Mouse (Mus musculus) spleen, postnatal 10 days (tissue): Measurements from ENCODE around the gene Pank4.

ENCODE experiments used
- DNase-seq, 2 experiments: peaks; one replicate each; pipeline ENCODE4 v3.0.0; 2021 to 2022; ENCODE audit warnings: low spot score in 2 of 2

Pank4 gene

DNA sequence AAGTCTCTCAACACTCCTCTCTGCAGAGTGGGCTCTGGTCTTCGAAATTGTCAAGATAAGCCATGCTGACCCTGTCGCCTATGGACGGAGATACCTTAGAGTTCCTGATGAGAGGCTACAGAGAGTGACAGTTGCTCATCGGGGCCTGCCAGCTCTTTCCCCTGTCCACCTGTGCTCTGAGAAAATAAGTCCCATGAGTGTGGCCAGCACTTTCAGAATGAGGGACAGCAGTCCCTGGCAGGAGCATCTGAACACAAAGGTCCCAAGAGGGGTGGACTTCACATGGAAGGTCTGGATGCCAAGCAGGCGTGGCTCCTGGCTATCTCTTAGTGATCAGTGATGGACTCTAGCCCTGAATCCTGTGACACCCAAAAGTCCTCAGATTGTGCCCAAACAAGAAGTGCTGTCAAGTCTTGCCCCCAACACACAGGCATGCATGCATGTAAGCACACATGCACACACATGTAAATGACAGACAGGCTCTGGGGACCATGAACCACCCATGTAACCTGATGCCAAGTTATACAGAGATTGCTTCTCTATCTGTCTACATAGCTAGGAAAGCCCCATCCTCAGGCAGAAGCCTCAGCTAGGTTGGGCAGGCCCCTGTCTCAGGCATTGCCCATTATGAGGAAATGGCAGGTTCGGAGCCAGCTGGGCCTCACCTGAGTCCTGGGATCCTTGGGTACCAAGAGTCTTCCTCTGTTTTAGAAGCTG, 20.4 kb upstream of the Pank4 start:
- DNase-seq = no peak

DNA sequence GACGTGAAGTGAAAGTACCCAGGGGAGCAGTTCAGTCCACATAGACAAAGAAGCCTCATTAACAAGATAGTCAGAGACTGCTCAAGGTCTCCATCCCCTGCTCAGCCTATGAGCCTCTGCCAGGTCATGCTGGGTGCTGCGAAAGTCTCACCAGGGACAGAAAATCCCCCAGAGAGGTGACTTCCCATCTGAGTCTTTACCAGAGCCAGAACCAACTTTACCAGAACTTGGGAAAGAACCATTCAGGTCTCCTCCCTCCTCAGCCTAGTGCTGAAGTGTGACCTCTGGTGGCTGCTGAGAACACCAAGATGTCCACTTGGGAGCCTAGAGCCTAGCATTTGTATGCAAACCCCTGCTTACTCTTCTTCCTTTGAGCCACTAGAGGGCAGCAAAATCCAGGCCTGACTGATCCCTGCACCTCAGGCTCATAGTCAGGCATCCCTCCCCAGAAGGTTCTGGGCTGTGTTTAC, 19.8 kb upstream of the Pank4 start:
- DNase-seq = peak; percentile 72 to 86

DNA sequence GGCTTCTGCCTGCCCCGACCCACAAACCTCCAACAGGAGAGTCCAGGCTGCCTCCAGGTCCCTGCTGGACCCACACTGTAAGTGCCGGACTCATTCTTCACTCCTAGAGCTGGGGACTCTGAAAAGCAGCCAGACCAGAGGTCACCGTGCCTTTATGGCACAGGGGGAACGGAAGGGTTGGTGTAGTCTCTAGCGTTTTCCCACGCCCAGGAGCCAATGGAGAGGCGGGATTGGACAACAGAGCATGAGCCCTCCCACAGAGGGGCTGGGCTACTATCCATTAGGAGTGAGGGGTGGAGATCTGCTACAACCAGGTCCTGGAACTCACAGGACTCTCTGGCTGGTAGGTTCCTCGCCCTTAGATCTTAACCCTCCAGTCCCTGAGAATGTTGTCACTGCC, 17.6 kb upstream of the Pank4 start:
- DNase-seq = no peak

DNA sequence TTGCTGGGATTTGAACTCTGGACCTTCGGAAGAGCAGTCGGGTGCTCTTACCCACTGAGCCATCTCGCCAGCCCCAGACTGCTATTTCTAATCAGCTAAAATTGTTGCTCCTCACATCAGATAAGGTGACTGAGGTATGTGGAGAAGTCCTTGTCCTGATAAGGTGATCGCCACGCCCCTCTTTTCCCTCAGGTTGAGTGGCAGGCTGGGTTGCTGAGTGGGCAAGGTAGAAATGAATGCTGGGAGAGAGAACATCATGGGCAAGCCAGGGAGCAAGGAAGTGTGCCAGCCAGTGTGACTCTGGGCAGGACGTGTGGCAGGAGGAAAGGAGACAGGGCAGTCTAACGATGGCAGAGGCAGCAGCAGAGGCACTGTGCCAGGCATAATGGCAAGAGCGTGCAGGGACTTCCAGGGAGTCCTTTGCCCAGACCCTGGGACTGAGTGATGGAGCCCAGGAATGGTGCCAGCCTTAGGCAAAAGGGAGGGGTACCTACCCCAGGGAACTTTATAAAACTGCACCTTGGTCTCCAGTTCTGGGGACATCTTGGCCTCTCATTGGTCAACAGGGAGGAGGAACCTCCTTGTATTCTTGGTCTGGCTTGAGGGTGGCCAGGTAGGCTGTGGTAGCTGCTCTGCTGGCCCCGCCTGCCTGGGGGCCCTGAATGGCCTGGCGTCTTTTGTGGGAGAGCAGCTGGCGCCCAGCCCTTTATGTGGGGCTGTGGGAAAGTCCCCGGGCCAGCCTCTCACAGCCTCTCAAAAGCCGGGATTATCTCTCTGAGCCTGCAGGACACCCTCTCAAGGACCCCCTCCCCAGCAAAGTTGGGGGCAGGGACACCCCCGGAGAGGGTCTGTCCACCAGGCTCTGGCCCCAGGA, 15.6 kb upstream of the Pank4 start:
- DNase-seq = no peak

DNA sequence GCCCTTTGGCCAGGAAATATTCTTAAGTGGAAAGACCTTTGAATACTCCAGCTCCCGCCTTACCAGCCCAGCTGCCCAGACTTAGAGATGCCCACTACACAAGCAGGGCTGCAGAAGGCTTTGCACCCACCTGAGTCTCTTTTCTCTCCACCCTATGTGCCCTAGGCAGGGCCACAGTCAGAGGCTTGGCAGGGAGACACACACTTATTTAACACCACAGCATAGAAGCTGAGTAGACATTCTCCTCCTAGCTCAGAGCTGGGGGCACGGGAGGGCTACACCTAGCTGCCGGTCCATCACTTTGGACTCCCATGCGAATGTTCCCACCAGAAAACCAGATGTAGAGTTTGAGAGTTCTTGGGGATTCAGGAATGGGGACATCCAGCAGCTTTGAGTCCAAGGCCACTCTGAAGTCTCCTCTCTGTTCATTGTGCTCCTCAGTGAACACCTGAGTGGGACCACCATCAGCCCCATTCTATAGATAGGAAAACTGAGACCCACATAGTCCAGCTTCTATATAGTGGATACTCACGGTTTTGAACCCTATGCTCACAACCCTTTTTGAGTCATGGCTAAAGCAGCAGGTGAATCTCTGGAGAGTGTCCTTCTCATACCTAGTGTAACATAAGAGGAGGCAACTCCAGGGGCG, 14.9 kb upstream of the Pank4 start:
- DNase-seq = no peak

DNA sequence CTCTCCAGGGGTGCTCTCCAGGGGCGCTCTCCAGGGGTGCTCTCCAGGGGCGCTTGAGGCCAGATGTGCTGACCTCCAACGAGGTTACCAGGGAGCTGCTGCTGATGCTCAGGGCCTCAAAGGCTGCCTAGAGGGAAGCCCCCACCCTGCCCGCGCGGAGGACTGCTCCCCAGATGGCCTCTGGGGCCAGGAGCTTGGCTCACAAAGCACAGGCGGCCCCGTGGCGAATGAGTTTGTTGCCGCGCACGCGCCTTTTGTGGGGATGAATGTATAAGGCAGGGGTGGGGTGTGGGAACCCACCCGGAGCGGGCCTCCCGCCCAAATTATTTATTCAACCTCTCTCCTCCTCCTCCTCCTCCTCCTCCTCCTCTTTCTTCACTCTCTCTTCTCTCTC, 14.3 kb upstream of the Pank4 start:
- no peak for DNase-seq

DNA sequence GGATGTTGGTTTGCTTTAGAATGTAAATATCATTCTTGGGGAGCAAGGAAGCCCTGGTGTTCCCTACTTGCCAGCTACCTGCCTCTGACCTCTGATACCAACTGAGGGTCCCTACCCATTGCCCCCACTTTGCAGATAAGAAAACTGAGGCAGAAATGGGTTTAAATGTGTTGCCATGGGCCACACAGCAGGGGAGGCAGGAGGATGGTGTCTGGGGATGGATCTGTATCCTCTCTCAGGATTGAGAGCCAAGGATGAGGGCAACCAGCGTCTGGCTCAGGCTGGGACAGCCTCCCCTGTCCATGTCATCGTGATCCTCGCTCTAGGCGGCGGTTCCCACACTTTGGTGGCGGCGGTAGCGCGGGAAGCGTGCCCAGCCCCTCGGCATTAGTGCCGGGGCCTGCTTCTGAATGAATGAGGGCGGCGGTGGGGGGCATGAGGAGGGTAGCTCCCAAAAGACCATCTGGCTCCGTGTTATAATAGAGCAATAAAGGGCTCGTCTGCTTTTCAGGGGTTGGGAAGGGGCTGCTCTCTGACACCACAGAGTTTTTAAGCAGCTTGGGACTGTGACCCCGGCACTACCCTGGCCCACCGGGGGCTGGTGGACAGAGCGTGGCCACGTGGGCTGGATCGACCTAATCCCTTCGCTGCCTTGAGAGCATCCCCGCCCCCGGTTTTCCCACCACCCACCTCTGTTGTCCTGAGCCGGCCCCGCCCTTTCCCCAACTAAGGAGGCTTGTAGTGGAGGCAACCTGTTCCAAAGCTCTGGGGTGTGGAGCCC, 11.3 kb upstream of the Pank4 start:
- DNase-seq = no peak

DNA sequence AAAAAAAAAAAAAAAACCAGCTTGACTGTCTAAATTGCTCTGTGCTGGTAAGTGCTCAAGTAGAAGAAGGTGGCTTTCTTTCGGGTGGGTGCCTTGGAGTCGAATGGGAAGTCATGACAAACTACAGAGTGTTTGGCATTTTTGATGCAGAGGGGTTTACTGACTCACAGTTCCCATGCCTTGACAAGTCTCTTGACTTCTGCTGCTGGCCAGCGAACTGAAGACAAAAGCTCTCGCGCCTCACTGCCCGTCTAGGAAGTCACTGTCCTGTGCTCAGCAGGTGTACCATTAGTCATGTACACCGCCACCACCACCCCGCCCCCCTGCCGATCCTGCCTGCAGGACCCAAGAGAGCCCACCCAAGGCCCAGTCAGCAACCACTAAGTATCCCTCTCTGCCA, 7.3 kb upstream of the Pank4 start:
- DNase-seq = no peak

DNA sequence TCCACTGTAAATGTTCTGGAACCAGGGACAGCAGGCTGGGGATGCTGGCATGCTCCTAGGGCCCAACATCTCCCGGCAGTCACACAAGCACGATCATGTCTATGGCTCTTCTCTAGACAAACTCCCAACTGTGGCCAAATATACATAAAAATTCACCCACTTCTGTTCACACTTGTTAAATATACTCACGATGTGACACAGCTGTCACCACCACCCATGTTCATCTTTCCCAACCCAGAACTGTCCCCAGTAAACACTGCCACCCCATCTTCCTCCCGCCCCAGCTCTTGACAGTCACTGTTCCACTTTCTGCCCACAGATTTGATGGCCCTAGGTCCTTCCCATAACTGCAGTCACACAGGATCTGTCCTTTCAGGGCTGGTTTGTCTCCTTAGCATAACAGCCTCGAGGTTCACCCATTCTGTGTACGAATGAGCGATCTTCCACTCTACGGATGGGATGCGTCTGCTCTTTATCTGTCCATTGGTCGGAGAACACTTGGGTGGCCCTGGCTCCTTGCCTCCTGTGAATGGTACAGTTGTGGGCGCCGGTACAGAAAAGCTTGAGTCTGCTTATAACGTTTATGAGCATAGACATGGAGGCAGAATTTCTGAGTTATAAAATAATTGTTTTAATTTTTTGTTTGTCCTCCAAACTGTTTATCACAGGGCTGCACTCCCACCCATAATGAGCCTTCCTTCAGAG, 6.5 kb upstream of the Pank4 start:
- no peak for DNase-seq

DNA sequence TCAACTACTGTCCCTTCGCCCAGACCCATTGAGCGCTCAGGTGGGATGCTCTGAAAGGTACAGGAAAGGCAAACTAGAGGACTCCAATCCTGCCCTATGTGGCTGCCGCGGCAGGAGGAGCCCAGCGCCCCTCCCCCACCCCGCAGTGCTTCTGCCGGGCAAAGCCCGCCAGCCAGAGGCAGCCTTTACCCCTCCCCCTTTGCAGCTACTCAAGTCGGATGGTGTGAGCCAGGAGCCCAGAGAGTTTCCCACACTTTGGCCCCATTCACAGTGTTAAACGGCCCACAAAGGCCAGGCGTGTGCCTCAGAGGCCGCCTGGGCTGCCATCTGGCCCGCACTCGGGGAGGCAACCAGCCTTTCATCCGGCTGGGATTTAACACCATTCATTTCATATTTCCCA, 5.8 kb upstream of the Pank4 start:
- DNase-seq = no peak

DNA sequence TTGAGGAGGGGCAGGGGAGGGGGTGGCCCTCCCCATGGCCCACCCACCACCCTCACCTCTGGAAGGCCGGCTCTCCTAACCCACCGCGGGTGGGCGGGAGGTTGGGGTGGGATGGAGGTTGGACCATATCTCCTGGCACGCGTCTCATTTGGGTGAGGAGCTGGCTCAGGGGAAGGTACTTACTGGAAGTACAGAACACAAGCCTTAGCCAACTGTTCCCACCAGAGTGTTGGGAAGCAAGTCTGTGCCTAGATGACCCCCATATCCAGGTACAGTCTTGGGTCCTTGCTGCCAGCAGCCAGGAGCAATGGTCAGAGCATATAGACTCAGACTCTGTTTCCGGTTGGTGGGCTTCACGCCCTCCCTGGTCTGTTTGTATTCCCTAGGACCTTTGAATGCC, 5.3 kb upstream of the Pank4 start:
- no peak for DNase-seq

DNA sequence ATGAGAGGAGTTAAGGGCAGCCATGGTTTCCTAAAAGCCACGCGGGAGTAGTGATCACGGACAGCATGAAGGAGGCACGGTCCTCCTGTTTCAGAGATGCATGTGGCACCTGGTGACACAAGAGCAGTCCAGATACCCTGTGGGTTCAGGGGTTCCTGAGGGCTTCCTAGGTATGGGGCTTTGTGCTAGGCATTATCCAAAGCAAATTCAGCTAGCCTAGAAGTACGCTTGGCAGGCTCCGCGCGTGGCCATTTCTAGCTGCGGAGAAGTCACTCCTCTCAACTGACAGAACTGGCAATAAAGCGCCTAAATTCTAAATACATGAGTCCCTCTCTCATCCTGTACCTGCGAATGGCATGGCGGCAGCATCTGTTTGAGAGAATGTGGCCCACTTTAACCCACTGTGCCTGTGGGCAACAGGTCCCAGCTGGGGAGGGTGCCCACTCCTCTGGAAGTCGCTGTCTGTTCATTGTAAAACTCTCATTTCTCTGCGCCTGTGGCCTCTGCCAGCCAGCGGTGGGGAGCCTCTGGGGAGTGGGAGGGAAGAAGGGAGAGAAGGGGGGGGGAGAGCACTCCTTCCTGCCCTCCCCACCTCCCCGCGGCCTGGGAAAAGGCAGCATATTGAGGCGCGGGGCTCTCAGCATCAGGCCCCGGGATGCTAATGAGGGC, 3.8 kb upstream of the Pank4 start:
- no peak for DNase-seq

DNA sequence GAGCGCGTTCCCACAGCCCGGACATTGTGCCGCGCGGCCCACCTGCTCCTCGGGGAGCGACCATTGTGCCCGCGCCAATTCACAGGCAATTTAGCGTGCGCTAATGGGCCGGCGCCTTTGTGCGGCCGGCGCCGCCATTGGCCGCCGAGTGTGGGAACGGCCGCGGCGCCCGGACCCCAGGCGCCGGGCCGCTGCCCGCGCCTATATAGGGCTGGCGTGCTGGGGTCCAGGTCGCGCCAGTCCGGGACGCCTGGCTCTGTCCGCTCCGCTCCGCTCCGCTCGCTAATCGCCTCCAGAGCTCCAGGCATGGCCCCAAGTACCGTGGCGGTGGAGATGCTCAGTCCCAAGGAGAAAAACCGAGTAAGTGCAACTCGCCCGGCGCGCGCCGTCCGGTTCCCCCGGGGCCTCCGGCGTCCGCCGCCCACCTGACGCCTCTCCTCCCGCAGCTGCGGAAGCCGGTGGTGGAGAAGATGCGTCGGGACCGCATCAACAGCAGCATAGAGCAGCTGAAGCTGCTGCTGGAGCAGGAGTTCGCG, 3.2 kb upstream of the Pank4 start, which contains the start of gene Hes5:
Hes5 (plus strand) TSS at position 234 of the 536 bp plus-strand sequence.
- no peak for DNase-seq

DNA sequence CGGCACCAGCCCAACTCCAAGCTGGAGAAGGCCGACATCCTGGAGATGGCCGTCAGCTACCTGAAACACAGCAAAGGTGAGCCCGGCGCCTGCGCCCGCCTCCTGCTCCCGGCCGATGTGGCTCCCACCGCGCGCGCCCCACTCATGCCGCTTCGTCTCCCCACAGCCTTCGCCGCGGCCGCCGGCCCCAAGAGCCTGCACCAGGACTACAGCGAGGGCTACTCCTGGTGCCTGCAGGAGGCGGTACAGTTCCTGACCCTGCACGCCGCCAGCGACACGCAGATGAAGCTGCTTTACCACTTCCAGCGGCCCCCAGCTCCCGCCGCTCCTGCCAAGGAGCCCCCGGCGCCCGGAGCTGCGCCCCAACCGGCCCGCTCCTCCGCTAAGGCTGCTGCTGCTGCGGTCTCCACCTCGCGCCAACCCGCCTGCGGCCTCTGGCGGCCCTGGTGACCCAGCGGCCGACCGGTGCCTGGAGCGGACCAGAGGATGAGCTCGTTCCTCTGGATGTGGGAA, 2.6 kb upstream of the Pank4 start:
- peak; percentile 71 to 74 for DNase-seq

DNA sequence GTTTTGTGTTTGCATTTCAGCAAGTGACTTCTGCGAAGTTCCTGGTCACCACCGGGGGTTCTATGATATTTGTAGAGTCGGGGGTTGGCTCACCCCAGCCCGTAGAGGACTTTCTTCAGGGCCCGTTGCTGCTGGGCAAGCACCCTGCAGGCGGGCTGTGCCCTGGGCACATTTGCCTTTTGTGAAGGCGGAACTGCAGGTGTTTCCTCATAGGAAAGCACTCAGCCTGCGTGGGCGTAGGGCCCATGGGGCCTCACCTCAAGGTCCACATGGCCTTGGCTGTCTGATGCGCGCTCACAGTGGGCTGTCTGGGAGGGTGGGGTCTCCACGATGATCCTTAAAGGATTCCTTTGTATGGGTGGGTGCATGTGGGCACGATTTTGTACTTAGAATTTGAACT, 2.0 kb upstream of the Pank4 start:
- peak; percentile 62 to 84 for DNase-seq

DNA sequence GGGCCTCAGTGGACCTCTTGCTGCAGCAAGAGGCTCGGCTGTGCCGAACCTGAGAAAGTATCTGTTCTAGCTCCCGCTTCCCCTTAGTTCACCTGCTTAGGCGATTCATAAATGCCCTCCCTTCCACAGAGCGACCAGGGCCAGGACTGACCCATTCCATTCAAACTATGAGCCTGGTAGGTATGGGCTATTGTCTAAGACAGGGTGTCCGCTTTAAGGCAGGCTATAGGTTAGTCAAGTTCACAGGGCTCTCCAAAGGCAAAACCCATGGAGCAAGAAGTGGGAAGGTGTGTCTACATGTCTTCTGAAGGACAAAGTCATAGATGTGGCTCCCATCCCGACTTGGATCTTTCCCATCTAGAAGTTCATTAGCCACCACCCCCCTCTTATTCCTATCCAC, 1.2 kb upstream of the Pank4 start:
- DNase-seq = no peak

DNA sequence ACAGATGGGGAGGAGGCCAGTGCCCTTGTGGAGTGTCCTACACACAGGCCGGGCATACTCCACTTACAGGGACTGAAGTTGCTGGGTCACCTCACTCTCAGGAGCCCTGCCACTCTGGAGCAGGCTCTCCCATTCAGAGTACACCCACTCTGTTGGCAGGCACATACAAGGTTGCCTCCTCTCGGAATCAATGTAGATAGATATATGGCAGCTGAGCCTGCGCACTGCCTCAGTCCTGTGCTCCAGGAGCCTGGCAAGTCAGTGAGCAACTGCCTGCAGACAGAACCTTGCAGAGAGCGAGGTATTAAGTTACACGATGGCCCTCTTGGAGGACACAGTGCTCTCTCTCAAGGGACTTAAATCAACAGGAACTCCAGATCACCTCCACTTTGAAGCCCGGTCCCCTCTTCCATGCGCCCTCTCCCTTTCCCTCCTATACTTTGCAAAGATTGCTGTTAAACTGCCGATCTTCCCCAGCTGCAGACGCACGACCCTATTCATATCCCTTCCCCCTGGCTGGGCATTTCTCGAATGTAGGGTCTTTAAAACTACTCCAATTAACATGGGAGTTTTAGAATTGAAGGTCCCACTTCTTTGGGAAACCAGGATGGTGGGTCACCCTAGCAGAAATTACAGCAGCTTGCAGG, 610 bp upstream of the Pank4 start:
- peak in 1 of 2 experiments; percentile 40 for DNase-seq

DNA sequence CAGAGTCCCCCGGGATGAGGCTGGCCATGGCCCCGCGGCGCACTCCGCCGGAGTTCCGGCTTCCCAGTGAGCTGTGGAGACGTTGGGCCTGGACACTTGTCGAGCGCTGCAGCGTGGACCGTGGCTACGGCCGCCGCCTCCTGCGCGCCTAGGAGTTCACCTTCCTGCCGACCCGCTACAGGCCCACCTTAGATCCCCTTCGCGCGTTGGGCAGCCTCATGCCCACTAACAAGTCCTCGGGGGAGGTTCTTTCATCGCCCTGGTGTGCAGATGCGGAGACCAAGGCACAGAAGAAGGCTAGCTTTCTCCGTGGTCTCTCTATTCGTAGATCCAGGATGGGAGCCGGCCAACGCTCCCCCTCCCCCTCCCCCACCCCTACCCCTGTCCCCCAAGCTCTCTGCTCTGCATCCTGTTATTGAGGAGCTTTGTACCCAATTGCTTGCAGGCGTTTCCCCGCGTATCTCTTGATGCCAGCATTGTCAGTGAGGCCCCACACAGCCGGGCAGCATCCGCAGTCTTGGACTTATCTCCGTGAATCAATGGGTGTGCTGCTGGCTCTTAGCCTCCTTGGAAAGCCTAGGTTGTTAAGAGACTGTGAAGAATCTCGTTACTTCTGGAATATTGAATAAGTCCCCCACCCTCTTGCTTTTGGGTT, 785 bp downstream of the Pank4 start:
- peak; percentile 63 to 73 for DNase-seq

DNA sequence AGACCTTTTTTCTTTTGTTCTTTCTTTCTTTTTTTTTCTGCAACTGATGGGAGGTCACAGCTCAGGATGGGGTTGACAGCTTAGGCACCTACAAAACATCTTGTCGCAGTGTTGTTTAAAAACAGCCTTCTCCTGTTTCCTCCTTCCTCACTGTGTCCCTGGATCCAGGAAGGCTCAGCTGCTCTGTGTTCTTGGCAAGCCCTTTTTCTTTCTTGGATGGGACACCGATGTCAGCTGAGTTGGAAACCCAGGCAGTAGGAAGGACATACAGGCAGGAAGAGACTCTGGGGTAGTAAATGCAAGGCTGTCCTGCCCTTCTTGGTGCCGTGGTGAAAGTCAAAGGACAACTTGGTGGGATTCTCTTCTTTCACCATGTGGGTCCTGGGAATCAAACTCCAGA, 1.9 kb downstream of the Pank4 start:
- no peak for DNase-seq
